Mouse (Mus musculus) liver, adult 2 months (tissue): ENCODE measurements around the gene Gm13090.

Experiments used
- CTCF ChIP-seq: fragments of 200-500 bp; IDR thresholded peaks from 2 replicates; pipeline ENCODE4 v1.5.1; 2011; ENCODE audit warnings: low read depth, low read length, control low read depth
- POLR2A ChIP-seq: fragments of 200-500 bp; IDR thresholded peaks from 2 replicates; pipeline ENCODE4 v1.6.1; 2011; ENCODE audit warnings: low read length, control low read depth; ENCODE audit not compliant: insufficient read depth; ENCODE audit errors: extremely low read depth

- TF ChIP-seq CTCF (no peak), POLR2A (no peak)
Observed at GRCm38 (mm10) chr4:151127636-151128548, 38.5 kb downstream of the Gm13090 start.
